Mouse (Mus musculus) Muller cell, postnatal 12 days (primary cell): ENCODE measurements around the gene Gns.
A peak's percentile ranks its signal among the peaks of the same experiment; 100 is the strongest.
"Not testable (repeated sequence)": the region's sequence is repeated elsewhere in the genome, so short reads cannot be mapped to it uniquely, and the experiment has no call there.

Source experiments
- DNase-seq: peaks from one replicate; pipeline ENCODE4 v3.0.0-alpha.2; 2015; ENCODE audit errors: inconsistent ontology term

Gene Gns

DNA sequence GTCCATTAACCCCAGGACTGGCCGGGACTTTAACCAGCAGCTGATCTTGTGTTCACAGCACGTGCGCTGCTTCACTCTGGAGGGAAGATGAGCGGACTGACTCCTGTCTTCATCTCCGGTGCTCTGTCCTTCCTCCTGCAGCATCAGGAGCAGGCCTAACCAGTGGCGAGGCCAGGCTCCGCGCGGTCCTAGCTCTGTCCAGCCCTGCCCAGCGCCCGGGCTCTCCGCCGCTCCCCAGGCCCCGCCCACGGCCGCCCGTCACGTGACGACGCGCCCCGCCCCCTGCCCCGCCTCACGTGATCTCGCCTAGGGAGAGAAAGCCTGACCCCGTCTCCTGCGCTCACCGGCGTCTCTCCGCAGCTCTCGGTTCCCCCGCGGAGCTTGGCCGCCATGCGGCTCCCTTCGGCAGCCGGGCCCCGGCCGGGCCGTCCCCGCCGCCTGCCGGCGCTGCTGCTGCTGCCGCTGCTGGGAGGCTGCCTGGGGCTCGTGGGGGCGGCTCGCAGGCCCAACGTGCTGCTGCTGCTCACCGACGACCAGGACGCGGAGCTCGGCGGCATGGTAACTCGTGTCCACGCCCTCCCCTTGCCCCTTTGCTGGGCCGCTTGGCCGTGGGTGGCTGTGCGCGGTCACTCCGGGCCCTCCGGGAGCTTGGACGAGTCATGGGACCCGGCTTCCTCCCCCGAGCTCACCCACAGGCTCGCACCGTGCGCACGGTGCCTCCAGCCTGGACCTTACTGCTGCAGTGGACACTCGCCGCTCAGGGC, at the start of gene Gns:
Gene Gns (plus strand): TSS at position 290 of the 764 bp plus-strand sequence.
- DNase-seq = peak; percentile 95

- DNase-seq = no peak
Observed at GRCm38 (mm10) chr10:121315321-121316283, 49.3 kb upstream of the Gns start.

DNA sequence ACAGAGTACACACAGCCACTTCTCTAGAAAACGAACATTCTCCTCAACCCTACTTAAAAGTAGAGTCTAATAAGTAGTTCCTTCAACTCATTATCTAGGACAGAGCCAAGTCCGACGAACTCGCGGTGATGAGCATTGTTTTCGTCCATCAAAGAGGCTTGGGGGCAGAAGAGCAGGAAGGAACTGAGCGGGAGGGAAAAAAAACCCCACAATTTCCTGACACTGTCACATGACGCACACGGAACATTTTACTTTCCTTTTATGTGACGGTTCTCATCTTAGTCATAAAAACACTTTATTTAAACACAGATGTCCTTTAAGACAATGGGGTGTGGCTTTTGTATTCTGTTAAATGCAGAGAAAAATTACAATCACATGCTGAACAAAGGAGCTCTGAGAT, 48.5 kb upstream of the Gns start:
- no peak for DNase-seq

GRCm38 (mm10) chr10:121318397-121318950, 46.4 kb upstream of the Gns start:
- DNase-seq = no peak

- DNase-seq = no peak
Observed at GRCm38 (mm10) chr10:121323493-121323892, 41.4 kb upstream of the Gns start.

DNA sequence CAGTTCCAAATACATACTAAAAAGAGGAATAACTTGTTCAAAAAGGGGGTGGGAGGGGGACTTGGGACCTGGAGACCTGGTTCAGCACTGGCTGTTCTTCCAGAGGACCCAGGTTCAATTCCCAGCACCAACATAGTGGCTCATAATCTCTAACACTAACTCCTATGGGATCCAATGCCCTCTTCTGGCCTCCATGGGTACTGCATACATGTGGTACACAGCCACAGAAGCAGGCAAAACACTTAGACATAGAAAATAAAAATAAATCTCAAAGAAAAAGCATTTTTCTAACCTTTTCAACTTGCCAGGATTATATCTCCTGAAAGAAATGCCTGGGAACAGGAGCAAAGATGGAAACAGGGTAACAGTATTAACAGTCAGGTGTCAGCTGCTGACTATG, 38.7 kb upstream of the Gns start:
- no peak for DNase-seq

DNA sequence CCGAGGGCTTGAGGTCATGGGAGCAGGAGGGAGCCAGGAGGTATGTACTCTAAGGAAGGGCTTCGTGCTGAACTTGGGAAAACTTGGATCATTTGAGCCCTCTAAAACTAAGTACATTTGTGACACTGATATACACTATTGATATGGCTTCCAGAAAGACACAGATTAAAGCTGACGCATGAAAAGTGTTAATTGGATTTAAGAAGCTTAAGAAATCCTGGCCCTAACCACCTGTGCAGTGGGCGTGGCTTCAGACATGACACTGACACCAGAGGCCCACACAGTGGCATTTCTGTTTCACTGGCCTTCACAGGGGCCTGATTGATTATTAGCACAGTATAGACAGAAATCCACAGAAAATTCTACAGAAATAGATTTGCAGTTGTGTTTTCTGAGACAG, 35.3 kb upstream of the Gns start:
- no peak for DNase-seq

DNA sequence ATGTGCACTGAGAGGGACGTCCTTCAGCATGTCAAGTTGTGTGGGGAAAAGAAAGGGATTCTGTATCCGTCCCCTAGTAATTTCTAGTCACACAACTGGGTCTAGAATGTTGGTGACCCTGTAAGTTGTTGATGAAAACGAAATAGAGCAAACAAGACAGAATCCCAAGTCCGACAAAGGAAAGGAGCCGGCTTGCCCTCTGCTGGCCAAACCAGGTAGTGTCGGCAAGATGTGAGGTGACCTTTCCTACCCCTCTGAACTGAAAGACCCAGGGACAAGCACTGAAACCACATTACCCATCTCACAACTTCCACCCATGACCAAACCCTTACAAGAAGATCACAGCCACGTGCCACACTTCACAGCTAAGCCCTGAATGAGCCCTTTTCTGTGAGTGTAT, 34.0 kb upstream of the Gns start:
- DNase-seq = peak; percentile 39

GRCm38 (mm10) chr10:121334576-121334975, 30.3 kb upstream of the Gns start:
- DNase-seq = no peak

- not testable (repeated sequence) for DNase-seq
Observed at GRCm38 (mm10) chr10:121336536-121336935, 28.4 kb upstream of the Gns start.

GRCm38 (mm10) chr10:121340754-121341593, 23.9 kb upstream of the Gns start:
- DNase-seq = no peak

DNA sequence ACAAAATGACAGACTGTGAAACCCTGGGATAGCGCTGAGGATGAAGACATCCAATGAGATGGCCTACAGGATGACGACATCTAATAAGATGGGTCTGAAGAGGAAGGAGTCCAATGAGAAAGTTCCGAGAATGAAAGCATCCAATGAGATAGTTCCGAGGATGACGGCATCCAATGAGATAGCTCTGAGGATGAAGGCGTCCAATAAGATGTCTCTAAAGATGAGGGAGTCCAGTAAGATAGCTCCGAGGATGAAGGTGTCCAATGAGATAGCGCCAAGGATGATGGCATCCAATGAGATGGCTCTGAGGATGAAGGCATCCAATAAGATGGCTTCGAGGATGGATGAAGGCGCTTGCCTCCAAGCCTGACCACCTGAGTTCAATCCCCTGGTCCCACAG, 22.6 kb upstream of the Gns start:
- no peak for DNase-seq

DNA sequence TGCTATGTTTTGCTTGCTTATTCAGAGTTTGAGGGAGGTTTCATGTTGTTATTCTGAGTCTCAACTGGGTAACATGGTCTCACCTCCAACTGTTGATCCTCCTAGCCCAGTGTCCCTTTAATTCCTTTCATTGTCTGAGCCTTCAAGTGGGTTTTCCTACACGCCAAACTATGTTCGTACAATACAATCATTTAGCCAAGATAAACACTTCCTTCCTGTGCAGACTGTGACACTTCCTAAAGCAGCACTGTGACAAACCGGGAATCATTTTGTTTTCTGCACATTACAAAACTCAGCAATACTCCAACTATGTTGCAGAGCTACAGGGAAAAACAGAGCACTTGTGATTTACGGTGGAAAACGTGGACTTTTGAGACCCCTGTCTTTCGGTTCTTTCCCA, 21.0 kb upstream of the Gns start:
- no peak for DNase-seq

- no peak for DNase-seq
Observed at GRCm38 (mm10) chr10:121349244-121349643, 15.6 kb upstream of the Gns start.

- peak; percentile 22 for DNase-seq
Observed at GRCm38 (mm10) chr10:121350357-121351065, 14.4 kb upstream of the Gns start.

GRCm38 (mm10) chr10:121351066-121351581, 13.8 kb upstream of the Gns start, which contains the start of gene Tbc1d30:
Tbc1d30 (minus strand) TSS chr10:121351278.
- peak; percentile 55 for DNase-seq

- DNase-seq = no peak
Observed at GRCm38 (mm10) chr10:121351692-121352290, 13.1 kb upstream of the Gns start.

- DNase-seq = no peak
Observed at GRCm38 (mm10) chr10:121360358-121360757, 4.5 kb upstream of the Gns start.

GRCm38 (mm10) chr10:121363201-121363600, 1.7 kb upstream of the Gns start:
- no peak for DNase-seq

- no peak for DNase-seq
Observed at GRCm38 (mm10) chr10:121364306-121364705, 584 bp upstream of the Gns start.
